Mouse (Mus musculus): Measurements from ENCODE around the gene Zdhhc14. TPM values are rescaled to one million over a fixed set of nuclear protein-coding genes. Genes with fewer than 3 reads are reported as not detected.

Zdhhc14 gene
- polyA plus RNA-seq, 1 experiment from 2014 or later: 1.3 TPM

GRCm38 (mm10) chr17:5675951-5676350, 183.6 kb downstream of the Zdhhc14 start:
- Histone ChIP-seq H3K9ac (no peak overlapping the region), H3K27me3 (replicated peaks) (peaks cover 4% of the 10 kb centered on the region), H3K27ac (replicated peaks) (no peak overlapping the region), H3K4me3 (no peak overlapping the region), H3K36me3 (no peaks in the 10 kb centered on the region), H3K4me2 (no peak overlapping the region), H3K4me1 (no peaks in the 10 kb centered on the region), H3K9me3 (no peaks in the 10 kb centered on the region)
- WGBS: 48% methylated on average over 8 of the region's 8 CpGs
- ATAC-seq (ENCODE audit: extremely low read depth, insufficient number of reproducible peaks, low FRiP score, low TSS enrichment): no peak

- Histone ChIP-seq H3K4me2 (no peak overlapping the region), H3K9me3 (no peaks in the 10 kb centered on the region), H3K36me3 (no peaks in the 10 kb centered on the region), H3K9ac (no peak overlapping the region), H3K4me1 (no peaks in the 10 kb centered on the region), H3K27me3 (replicated peaks) (peaks cover 4% of the 10 kb centered on the region), H3K4me3 (no peak overlapping the region), H3K27ac (replicated peaks) (no peak overlapping the region)
- ATAC-seq (ENCODE audit: extremely low read depth, insufficient number of reproducible peaks, low FRiP score, low TSS enrichment): no peak
- 39% methylated on average over 1 of the region's 1 CpGs for WGBS
These were observed 187.0 kb downstream of the Zdhhc14 start for GRCm38 (mm10) chr17:5679315-5679714.

GRCm38 (mm10) chr17:5685324-5685723, 193.0 kb downstream of the Zdhhc14 start:
- Histone ChIP-seq H3K4me1 (peaks cover 21% of the 10 kb centered on the region), H3K4me3 (no peak overlapping the region), H3K9me3 (no peaks in the 10 kb centered on the region), H3K27me3 (replicated peaks) (peaks cover 4% of the 10 kb centered on the region), H3K4me2 (no peak overlapping the region), H3K27ac (replicated peaks) (no peak overlapping the region), H3K36me3 (no peaks in the 10 kb centered on the region), H3K9ac (no peak overlapping the region)
- WGBS: 89% methylated on average over 7 of the region's 7 CpGs
- ATAC-seq (ENCODE audit: extremely low read depth, insufficient number of reproducible peaks, low FRiP score, low TSS enrichment): no peak

GRCm38 (mm10) chr17:5687810-5688209, 195.5 kb downstream of the Zdhhc14 start:
- H3K4me3 ChIP-seq: no peak overlapping the region
- no peaks in the 10 kb centered on the region for H3K27me3 ChIP-seq (replicated peaks)
- WGBS: 52% methylated on average over 4 of the region's 4 CpGs
- no peak for ATAC-seq (ENCODE audit: extremely low read depth, insufficient number of reproducible peaks, low FRiP score, low TSS enrichment)
- H3K9me3 ChIP-seq: no peaks in the 10 kb centered on the region
- peak overlapping the region; percentile 33; the same call in 1 of the 2 replicates for H3K27ac ChIP-seq (replicated peaks)
- H3K4me2 ChIP-seq: no peak overlapping the region
- peaks cover 21% of the 10 kb centered on the region for H3K4me1 ChIP-seq
- H3K9ac ChIP-seq: no peak overlapping the region
- H3K36me3 ChIP-seq: no peaks in the 10 kb centered on the region

GRCm38 (mm10) chr17:5688222-5688621, 195.9 kb downstream of the Zdhhc14 start:
- Histone ChIP-seq H3K4me2 (no peak overlapping the region), H3K9ac (no peak overlapping the region), H3K36me3 (no peaks in the 10 kb centered on the region), H3K27ac (replicated peaks) (peak overlapping the region; percentile 33; the same call in 1 of the 2 replicates), H3K4me3 (no peak overlapping the region), H3K9me3 (no peaks in the 10 kb centered on the region), H3K4me1 (peaks cover 21% of the 10 kb centered on the region), H3K27me3 (replicated peaks) (no peaks in the 10 kb centered on the region)
- WGBS: 66% methylated on average over 2 of the region's 2 CpGs
- no peak; the same call in 1 of the 2 replicates for ATAC-seq (ENCODE audit: extremely low read depth, insufficient number of reproducible peaks, low FRiP score, low TSS enrichment)

- Histone ChIP-seq H3K4me1 (peaks cover 21% of the 10 kb centered on the region), H3K4me2 (no peak overlapping the region), H3K9ac (no peak overlapping the region), H3K36me3 (no peaks in the 10 kb centered on the region), H3K27ac (replicated peaks) (no peak overlapping the region), H3K27me3 (replicated peaks) (no peaks in the 10 kb centered on the region), H3K4me3 (no peak overlapping the region), H3K9me3 (no peaks in the 10 kb centered on the region)
- ATAC-seq (ENCODE audit: extremely low read depth, insufficient number of reproducible peaks, low FRiP score, low TSS enrichment): no peak
These were observed 196.3 kb downstream of the Zdhhc14 start for GRCm38 (mm10) chr17:5688669-5689068.

- Histone ChIP-seq H3K36me3 (no peaks in the 10 kb centered on the region), H3K4me2 (no peak overlapping the region), H3K4me3 (no peak overlapping the region), H3K4me1 (peaks cover 20% of the 10 kb centered on the region), H3K9me3 (no peaks in the 10 kb centered on the region), H3K9ac (no peak overlapping the region), H3K27ac (replicated peaks) (no peak overlapping the region), H3K27me3 (replicated peaks) (0 out of 2 replicates have a peak, but pooled peaks cover 7% of the 10 kb centered on the region)
- no peak for ATAC-seq (ENCODE audit: extremely low read depth, insufficient number of reproducible peaks, low FRiP score, low TSS enrichment)
- WGBS: 79% methylated on average over 8 of the region's 8 CpGs
These were observed 198.6 kb downstream of the Zdhhc14 start for GRCm38 (mm10) chr17:5690746-5691535.

- Histone ChIP-seq H3K4me2 (no peak overlapping the region), H3K9ac (no peak overlapping the region), H3K27me3 (replicated peaks) (0 out of 2 replicates have a peak, but pooled peaks cover 11% of the 10 kb centered on the region), H3K9me3 (no peaks in the 10 kb centered on the region), H3K4me3 (no peak overlapping the region), H3K4me1 (peaks cover 11% of the 10 kb centered on the region), H3K36me3 (no peaks in the 10 kb centered on the region), H3K27ac (replicated peaks) (no peak overlapping the region)
- ATAC-seq (ENCODE audit: extremely low read depth, insufficient number of reproducible peaks, low FRiP score, low TSS enrichment): no peak
- WGBS: 73% methylated on average over 3 of the region's 3 CpGs
These were observed 200.3 kb downstream of the Zdhhc14 start for GRCm38 (mm10) chr17:5692661-5693060.

- Histone ChIP-seq H3K36me3 (no peaks in the 10 kb centered on the region), H3K27ac (replicated peaks) (no peak overlapping the region), H3K9me3 (no peaks in the 10 kb centered on the region), H3K4me3 (no peak overlapping the region), H3K4me1 (peaks cover 10% of the 10 kb centered on the region), H3K4me2 (no peak overlapping the region), H3K27me3 (replicated peaks) (0 out of 2 replicates have a peak, but pooled peaks cover 11% of the 10 kb centered on the region), H3K9ac (no peak overlapping the region)
- WGBS: 77% methylated on average over 7 of the region's 7 CpGs
- ATAC-seq (ENCODE audit: extremely low read depth, insufficient number of reproducible peaks, low FRiP score, low TSS enrichment): no peak
These were observed 200.9 kb downstream of the Zdhhc14 start for GRCm38 (mm10) chr17:5693256-5693655.

- ATAC-seq (ENCODE audit: extremely low read depth, insufficient number of reproducible peaks, low FRiP score, low TSS enrichment): peak; percentile 34; the same call in 1 of the 2 replicates
- 56% methylated on average over 7 of the region's 7 CpGs for WGBS
- peaks cover 14% of the 10 kb centered on the region for H3K4me1 ChIP-seq
These were observed 206.2 kb downstream of the Zdhhc14 start for GRCm38 (mm10) chr17:5698447-5699096.

GRCm38 (mm10) chr17:5710320-5711104, 218.2 kb downstream of the Zdhhc14 start:
- no peak overlapping the region for H3K9ac ChIP-seq
- H3K27me3 ChIP-seq (replicated peaks): 0 out of 2 replicates have a peak, but pooled peaks cover 11% of the 10 kb centered on the region
- H3K36me3 ChIP-seq: no peaks in the 10 kb centered on the region
- H3K4me3 ChIP-seq: no peak overlapping the region
- no peak overlapping the region for H3K4me2 ChIP-seq
- H3K9me3 ChIP-seq: no peaks in the 10 kb centered on the region
- H3K27ac ChIP-seq (replicated peaks): no peak overlapping the region
- 32% methylated on average over 7 of the region's 7 CpGs for WGBS
- no peak for ATAC-seq (ENCODE audit: extremely low read depth, insufficient number of reproducible peaks, low FRiP score, low TSS enrichment)
- H3K4me1 ChIP-seq: peaks cover 30% of the 10 kb centered on the region

More at GRCm38 (mm10) chr17:5698447-5699096, 206.2 kb downstream of the Zdhhc14 start:
- no peak overlapping the region for H3K4me2 ChIP-seq
- no peak overlapping the region for H3K4me3 ChIP-seq
- H3K27me3 ChIP-seq (replicated peaks): 0 out of 2 replicates have a peak, but pooled peaks cover 11% of the 10 kb centered on the region
- no peaks in the 10 kb centered on the region for H3K9me3 ChIP-seq
- H3K27ac ChIP-seq (replicated peaks): no peak overlapping the region
- no peaks in the 10 kb centered on the region for H3K36me3 ChIP-seq
- H3K9ac ChIP-seq: no peak overlapping the region
